Mouse (Mus musculus) lung, postnatal 0 days (tissue): ENCODE data around the gene Kif1bp. TPM values are rescaled to one million over a fixed set of nuclear protein-coding genes. Genes with fewer than 3 reads are reported as not detected.

Experiments used
- ATAC-seq: fragments of 200-750 bp; cut with Nextera tagmentation; 2 replicates; pipeline ENCODE4 v1.8.0; 2017; ENCODE audit warnings: moderate library complexity
- DNase-seq: peaks from one replicate; pipeline ENCODE4 v3.0.0-alpha.2; 2016; ENCODE audit warnings: low spot score
- H3K27ac ChIP-seq: fragments of 300-500 bp; sonication (generic); 2 replicates; pipeline ENCODE4 v1.5.1; 2014; ENCODE audit warnings: antibody characterized with exemption, mild to moderate bottlenecking, low read length, mixed read lengths
- H3K27me3 ChIP-seq: fragments of 300-500 bp; sonication (generic); replicated peaks from 2 replicates; pipeline ENCODE4 v1.6.1; 2014; ENCODE audit warnings: low read length, mixed read lengths; ENCODE audit not compliant: insufficient read depth
- H3K36me3 ChIP-seq: fragments of 300-500 bp; sonication (generic); 2 replicates; pipeline ENCODE4 v1.6.1; 2014; ENCODE audit warnings: low read length, mixed read lengths; ENCODE audit not compliant: insufficient read depth
- H3K4me1 ChIP-seq: fragments of 300-500 bp; sonication (generic); 2 replicates; pipeline ENCODE4 v1.6.1; 2014; ENCODE audit warnings: antibody characterized with exemption, low read depth, low read length, mixed read lengths; ENCODE audit not compliant: insufficient read depth
- H3K4me2 ChIP-seq: fragments of 300-500 bp; sonication (generic); replicated peaks from 2 replicates; pipeline ENCODE4 v1.6.1; 2014; ENCODE audit warnings: low read depth, mild to moderate bottlenecking, low read length, moderate library complexity, mixed read lengths
- H3K4me3 ChIP-seq: fragments of 300-500 bp; sonication (generic); 2 replicates; pipeline ENCODE4 v1.5.1; 2014; ENCODE audit warnings: low read depth, low read length
- H3K9ac ChIP-seq: fragments of 300-500 bp; sonication (generic); replicated peaks from 2 replicates; pipeline ENCODE4 v1.6.1; 2014; ENCODE audit warnings: low read depth, mild to moderate bottlenecking
- H3K9me3 ChIP-seq: fragments of 300-500 bp; sonication (generic); 2 replicates; pipeline ENCODE4 v1.6.1; 2016; ENCODE audit warnings: low read length, mixed read lengths
- CTCF ChIP-seq: IDR thresholded peaks from 2 replicates; pipeline ENCODE4 v1.5.1; 2016; ENCODE audit warnings: antibody characterized with exemption, mild to moderate bottlenecking
- EP300 ChIP-seq: IDR thresholded peaks from 2 replicates; pipeline ENCODE4 v1.6.1; 2016; ENCODE audit warnings: antibody characterized with exemption, mild to moderate bottlenecking, control low read depth
- WGBS: fragments of 180-500 bp; shearing (Covaris S2); extraction: QIAGEN DNeasy Blood & Tissue Kit; methylation state at CpG from one replicate; pipeline ENCODE4 v1.1.7; 2014; 5-methylcytosine and 5-hydroxymethylcytosine counted together
- polyA plus RNA-seq: library from polyadenylated mRNA; unstranded; fragments of >200 nt; fragmentation: Nextera tagmentation; extraction: Ambion mirVana; gene quantifications from 2 replicates; pipeline ENCODE4 v1.2.1, GENCODE M21; 2015

Kif1bp gene
- polyA plus RNA-seq, 1 experiment from 2014 or later: 21.8 TPM

- no peak overlapping the region for H3K4me3 ChIP-seq
- H3K27ac ChIP-seq: no peak overlapping the region
- H3K9ac ChIP-seq: no peak overlapping the region
- DNase-seq (no peak), ATAC-seq (no peak)
- TF ChIP-seq CTCF: no peak
- no peak for TF ChIP-seq EP300
- no peaks in the 10 kb centered on the region for H3K27me3 ChIP-seq
- H3K9me3 ChIP-seq: no peaks in the 10 kb centered on the region
- WGBS: 41% methylated on average over 7 of the region's 7 CpGs
- H3K36me3 ChIP-seq: no peaks in the 10 kb centered on the region
- H3K4me2 ChIP-seq: no peak overlapping the region
- no peaks in the 10 kb centered on the region for H3K4me1 ChIP-seq
Measured at GRCm38 (mm10) chr10:62522346-62522950, 55.8 kb downstream of the Kif1bp start.

GRCm38 (mm10) chr10:62521763-62522162, 56.5 kb downstream of the Kif1bp start:
- DNase-seq (no peak), ATAC-seq (no peak)
- TF ChIP-seq EP300 (no peak), CTCF (no peak)
- H3K9me3 ChIP-seq: no peaks in the 10 kb centered on the region
- H3K9ac ChIP-seq: no peak overlapping the region
- no peak overlapping the region for H3K4me3 ChIP-seq
- 29% methylated on average over 4 of the region's 4 CpGs for WGBS
- H3K27ac ChIP-seq: no peak overlapping the region
- H3K4me2 ChIP-seq: no peak overlapping the region
- H3K27me3 ChIP-seq: no peaks in the 10 kb centered on the region
- no peaks in the 10 kb centered on the region for H3K36me3 ChIP-seq
- H3K4me1 ChIP-seq: no peaks in the 10 kb centered on the region

DNA sequence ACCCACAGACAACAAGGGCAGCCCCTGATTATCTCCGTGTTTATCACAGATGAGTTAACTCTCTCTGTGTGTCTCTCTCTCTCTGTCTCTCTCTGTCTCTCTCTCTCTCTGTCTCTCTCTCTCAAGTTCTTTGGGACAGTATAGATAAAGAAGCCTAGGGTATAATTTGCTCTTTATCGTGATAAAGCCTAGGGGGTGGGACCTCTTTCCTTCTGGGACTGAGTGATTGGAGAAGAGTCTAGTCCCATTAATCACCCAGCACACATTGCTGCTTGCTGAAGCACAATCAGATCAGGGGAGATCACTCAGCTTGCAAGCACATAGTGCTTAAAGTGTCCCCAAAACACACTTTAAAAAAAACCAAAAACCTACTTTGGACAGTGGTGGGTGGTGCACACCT, 57.3 kb downstream of the Kif1bp start:
- no peak overlapping the region for H3K4me3 ChIP-seq
- no peak overlapping the region for H3K9ac ChIP-seq
- H3K4me2 ChIP-seq: no peak overlapping the region
- no peak for DNase-seq
- no peaks in the 10 kb centered on the region for H3K4me1 ChIP-seq
- WGBS: 55% methylated on average over 2 of the region's 2 CpGs
- TF ChIP-seq CTCF (no peak), EP300 (no peak)
- H3K27me3 ChIP-seq: no peaks in the 10 kb centered on the region
- H3K9me3 ChIP-seq: no peaks in the 10 kb centered on the region
- no peaks in the 10 kb centered on the region for H3K36me3 ChIP-seq
- H3K27ac ChIP-seq: no peak overlapping the region
- ATAC-seq: no peak

- H3K4me1 ChIP-seq: no peaks in the 10 kb centered on the region
- ATAC-seq (no peak), DNase-seq (no peak)
- no peak overlapping the region for H3K9ac ChIP-seq
- TF ChIP-seq EP300 (0 out of 2 replicates have a peak, but pooled peaks have one; percentile 17), CTCF (no peak)
- no peak overlapping the region for H3K4me2 ChIP-seq
- 68% methylated on average over 6 of the region's 6 CpGs for WGBS
- no peak overlapping the region for H3K27ac ChIP-seq
- no peaks in the 10 kb centered on the region for H3K27me3 ChIP-seq
- no peak overlapping the region for H3K4me3 ChIP-seq
- H3K36me3 ChIP-seq: no peaks in the 10 kb centered on the region
- H3K9me3 ChIP-seq: no peaks in the 10 kb centered on the region
Measured at GRCm38 (mm10) chr10:62517511-62517910, 60.7 kb downstream of the Kif1bp start.

- Histone ChIP-seq H3K4me3 (no peak overlapping the region), H3K36me3 (no peaks in the 10 kb centered on the region), H3K4me2 (no peak overlapping the region), H3K9me3 (no peaks in the 10 kb centered on the region), H3K4me1 (no peaks in the 10 kb centered on the region), H3K9ac (no peak overlapping the region), H3K27me3 (no peaks in the 10 kb centered on the region), H3K27ac (no peak overlapping the region)
- no peak for ATAC-seq
- 94% methylated on average over 4 of the region's 4 CpGs for WGBS
- TF ChIP-seq EP300 (no peak), CTCF (no peak)
- no peak for DNase-seq
Measured at GRCm38 (mm10) chr10:62512855-62513254, 65.4 kb downstream of the Kif1bp start.

DNA sequence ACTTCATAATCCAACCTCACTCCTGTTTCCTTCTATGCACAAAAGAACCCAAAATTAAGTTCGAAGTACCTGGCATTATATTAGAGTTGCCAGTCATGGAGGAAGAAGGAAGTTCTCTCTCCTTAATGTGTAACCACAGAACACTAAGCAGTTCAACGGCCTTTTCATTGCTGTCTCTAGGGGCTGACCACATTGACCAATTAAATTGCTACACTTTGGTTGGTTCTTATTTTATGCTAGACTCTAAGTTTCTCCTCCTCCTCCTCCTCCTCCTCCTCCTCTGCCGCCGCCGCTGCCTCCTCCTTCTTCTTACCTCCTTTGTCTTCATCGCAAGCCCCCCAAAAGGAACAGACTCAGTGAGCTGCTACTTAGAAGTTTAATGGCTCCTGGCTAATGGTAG, 66.7 kb downstream of the Kif1bp start:
- no peak overlapping the region for H3K9ac ChIP-seq
- no peaks in the 10 kb centered on the region for H3K27me3 ChIP-seq
- no peak overlapping the region for H3K4me3 ChIP-seq
- ATAC-seq (no peak), DNase-seq (no peak)
- no peak for TF ChIP-seq CTCF
- 77% methylated on average over 6 of the region's 6 CpGs for WGBS
- no peaks in the 10 kb centered on the region for H3K9me3 ChIP-seq
- no peak overlapping the region for H3K27ac ChIP-seq
- H3K4me2 ChIP-seq: no peak overlapping the region
- H3K36me3 ChIP-seq: no peaks in the 10 kb centered on the region
- H3K4me1 ChIP-seq: no peaks in the 10 kb centered on the region
